Mouse (Mus musculus) heart, embryonic 13.5 days (tissue): Measurements from ENCODE around the gene Klk1b22. TPM values are rescaled to one million over a fixed set of nuclear protein-coding genes. Genes with fewer than 3 reads are reported as not detected.
"Not testable (repeated sequence)": the region's sequence is repeated elsewhere in the genome, so short reads cannot be mapped to it uniquely, and the experiment has no call there.

ENCODE experiments used
- ATAC-seq: fragments of 200-750 bp; cut with Nextera tagmentation; 2 replicates; pipeline ENCODE4 v1.8.0; 2017; ENCODE audit warnings: moderate TSS enrichment; ENCODE audit not compliant: insufficient number of reproducible peaks, low FRiP score, low TSS enrichment; ENCODE audit errors: extremely low read depth
- H3K27ac ChIP-seq: fragments of 300-500 bp; sonication (generic); replicated peaks from 2 replicates; pipeline ENCODE4 v1.5.1; 2015; ENCODE audit warnings: moderate library complexity, mild to moderate bottlenecking, inconsistent platforms
- H3K27me3 ChIP-seq: fragments of 300-500 bp; sonication (generic); replicated peaks from 2 replicates; pipeline ENCODE4 v1.6.1; 2015; ENCODE audit warnings: mild to moderate bottlenecking, inconsistent platforms
- H3K36me3 ChIP-seq: fragments of 300-500 bp; sonication (generic); 2 replicates; pipeline ENCODE4 v1.6.1; 2015; ENCODE audit warnings: mild to moderate bottlenecking, inconsistent platforms
- H3K4me1 ChIP-seq: fragments of 300-500 bp; sonication (generic); 2 replicates; pipeline ENCODE4 v1.6.1; 2015; ENCODE audit warnings: inconsistent platforms
- H3K4me2 ChIP-seq: fragments of 300-500 bp; sonication (generic); 2 replicates; pipeline ENCODE4 v1.6.1; 2015; ENCODE audit warnings: inconsistent platforms, mild to moderate bottlenecking, moderate library complexity
- H3K4me3 ChIP-seq: fragments of 300-500 bp; sonication (generic); 2 replicates; pipeline ENCODE4 v1.5.1; 2015; ENCODE audit warnings: moderate library complexity, mild to moderate bottlenecking, inconsistent platforms
- H3K9ac ChIP-seq: fragments of 300-500 bp; sonication (generic); 2 replicates; pipeline ENCODE4 v1.6.1; 2015; ENCODE audit warnings: inconsistent platforms, mild to moderate bottlenecking, moderate library complexity
- H3K9me3 ChIP-seq: fragments of 300-500 bp; sonication (generic); 2 replicates; pipeline ENCODE4 v1.6.1; 2016; ENCODE audit warnings: inconsistent platforms
- WGBS: fragments of 180-500 bp; shearing (Covaris S2); methylation state at CpG from one replicate; pipeline ENCODE4 v1.1.7; 2015; ENCODE audit warnings: mixed read lengths; 5-methylcytosine and 5-hydroxymethylcytosine counted together
- polyA plus RNA-seq: library from polyadenylated mRNA; unstranded; fragments of >200 nt; fragmentation: Nextera tagmentation; extraction: Ambion mirVana; gene quantifications from 2 replicates; pipeline ENCODE4 v1.2.1, GENCODE M21; 2015

Klk1b22 gene
- polyA plus RNA-seq: not detected in 2 replicates

DNA sequence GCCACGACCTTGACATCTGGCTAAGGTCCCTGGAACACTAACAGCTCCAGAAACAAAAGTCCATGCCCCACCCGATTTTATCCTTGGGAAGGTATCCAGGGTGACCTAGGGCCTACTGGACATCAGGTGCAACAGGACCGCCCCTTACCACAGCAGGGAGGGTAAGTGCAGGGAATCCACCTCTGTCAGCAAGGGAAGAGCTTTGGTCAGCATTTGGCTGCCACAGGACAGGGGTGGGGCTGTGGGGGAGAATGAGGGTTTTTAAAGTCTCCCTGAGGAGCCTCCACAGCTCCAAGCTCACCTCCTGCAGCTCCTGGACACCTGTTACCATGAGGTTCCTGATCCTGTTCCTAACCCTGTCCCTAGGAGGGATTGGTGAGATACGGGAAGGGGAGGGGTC lies at the start of gene Klk1b22:
Klk1b22 (plus strand) TSS at position 301 of the 400 bp plus-strand sequence.
- no peak for ATAC-seq
- Histone ChIP-seq H3K27me3 (no peaks in the 10 kb centered on the region), H3K27ac (no peak within 1 kb of the TSS), H3K9ac (no peak within 1 kb of the TSS), H3K9me3 (no peaks in the 10 kb centered on the region), H3K4me3 (no peak within 1 kb of the TSS), H3K4me2 (no peak within 1 kb of the TSS), H3K4me1 (no peaks in the 10 kb centered on the region), H3K36me3 (no peaks in the 10 kb centered on the region)
- WGBS: 57% methylated on average over 4 of the region's 4 CpGs

DNA sequence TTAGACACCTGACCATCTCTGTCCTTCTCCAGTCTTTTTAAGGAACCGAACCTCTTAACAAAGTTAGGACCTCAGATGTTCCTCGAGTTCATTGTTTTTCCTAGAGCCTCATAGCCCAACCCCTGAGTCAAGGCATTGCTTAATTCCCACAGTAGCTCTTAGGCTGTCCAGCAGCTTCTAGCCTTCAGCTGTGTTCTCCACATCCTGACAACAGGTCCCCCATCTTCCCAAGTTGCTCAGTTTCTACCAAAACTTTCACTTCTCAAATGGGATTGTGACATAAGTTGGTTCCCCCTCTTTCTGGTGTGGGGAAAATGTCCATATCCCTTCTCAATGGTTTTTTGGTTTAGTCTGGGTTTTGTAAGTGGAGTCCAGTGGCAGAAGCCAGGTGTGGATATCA lies 40.4 kb upstream of the Klk1b22 start:
- Histone ChIP-seq H3K27me3 (no peaks in the 10 kb centered on the region), H3K4me2 (no peak overlapping the region), H3K9ac (no peak overlapping the region), H3K4me3 (no peak overlapping the region), H3K4me1 (no peaks in the 10 kb centered on the region), H3K9me3 (no peaks in the 10 kb centered on the region), H3K36me3 (no peaks in the 10 kb centered on the region), H3K27ac (no peak overlapping the region)
- no peak for ATAC-seq
- 64% methylated on average over 2 of the region's 2 CpGs for WGBS

DNA sequence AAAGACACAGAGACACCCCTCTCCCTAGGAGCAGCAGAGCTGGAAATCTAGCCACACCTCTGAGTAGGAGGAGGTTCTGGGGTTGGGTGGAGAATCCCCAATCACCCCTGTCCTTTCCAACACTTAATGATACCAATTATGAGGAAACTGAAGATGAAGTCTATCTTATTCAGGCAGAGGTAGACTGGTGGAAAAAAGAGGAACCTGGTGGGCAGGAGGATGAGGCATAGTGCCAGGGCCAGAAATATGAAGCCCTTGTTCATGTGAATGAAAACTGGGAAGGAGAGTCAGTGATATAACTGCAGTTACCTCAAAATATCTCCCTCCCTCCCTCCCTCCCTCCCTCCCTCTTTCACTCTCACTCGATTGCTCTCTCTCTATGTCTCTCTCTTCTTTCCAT lies 34.8 kb upstream of the Klk1b22 start:
- Histone ChIP-seq H3K9ac (no peak overlapping the region), H3K36me3 (no peaks in the 10 kb centered on the region), H3K4me2 (no peak overlapping the region), H3K27me3 (no peaks in the 10 kb centered on the region), H3K27ac (no peak overlapping the region), H3K4me3 (no peak overlapping the region), H3K4me1 (no peaks in the 10 kb centered on the region), H3K9me3 (0 out of 2 replicates have a peak, but pooled peaks cover 1% of the 10 kb centered on the region)
- no peak for ATAC-seq
- WGBS: no CpG with 5 or more reads among the region's 1 CpGs

DNA sequence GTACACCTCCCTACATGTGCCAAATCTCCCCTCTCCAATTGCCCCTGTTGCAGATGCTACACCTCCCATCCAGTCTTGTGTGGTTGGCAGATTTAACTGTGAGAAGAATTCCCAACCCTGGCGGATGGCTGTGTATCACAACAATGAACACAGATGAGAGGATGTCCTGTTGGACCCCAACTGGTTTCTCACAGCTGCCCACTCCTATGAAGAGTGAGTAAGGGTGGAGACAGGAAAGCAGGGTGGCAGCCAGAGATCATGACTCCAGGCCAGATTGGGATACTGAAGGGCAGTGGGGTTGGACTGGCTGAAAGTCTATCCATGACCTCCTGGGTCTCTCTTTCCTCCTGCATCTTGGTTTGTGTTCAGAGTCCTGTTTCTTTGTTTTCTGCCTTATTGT lies 16.4 kb upstream of the Klk1b22 start:
- no peak overlapping the region for H3K9ac ChIP-seq
- H3K27ac ChIP-seq: no peak overlapping the region
- H3K9me3 ChIP-seq: no peaks in the 10 kb centered on the region
- no peak overlapping the region for H3K4me2 ChIP-seq
- no peak overlapping the region for H3K4me3 ChIP-seq
- no peaks in the 10 kb centered on the region for H3K36me3 ChIP-seq
- 74% methylated on average over 1 of the region's 1 CpGs for WGBS
- ATAC-seq: no peak
- no peaks in the 10 kb centered on the region for H3K4me1 ChIP-seq
- H3K27me3 ChIP-seq: no peaks in the 10 kb centered on the region

DNA sequence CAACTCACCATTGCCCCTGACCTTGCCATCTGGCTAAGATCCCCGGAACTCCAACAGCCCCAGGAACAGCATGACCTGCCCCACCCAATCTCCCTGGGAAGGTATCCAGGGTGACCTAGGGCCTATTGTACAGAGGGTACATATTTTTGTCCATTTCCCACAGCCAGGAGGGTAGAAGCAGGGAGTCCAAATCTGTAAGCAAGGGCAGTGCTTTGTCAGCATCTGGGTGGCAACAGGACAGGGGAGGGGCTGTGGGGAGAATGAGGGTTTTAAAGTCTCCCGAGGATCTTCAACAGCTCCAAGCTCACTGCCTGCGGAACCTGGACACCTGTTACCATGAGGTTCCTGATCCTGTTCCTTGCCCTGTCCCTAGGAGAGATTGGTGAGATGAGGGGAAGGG lies 10.4 kb upstream of the Klk1b22 start, which contains the start of gene Klk1b21:
Klk1b21 (plus strand) TSS at position 301 of the 400 bp plus-strand sequence.
- H3K4me1 ChIP-seq, H3K27ac ChIP-seq, ATAC-seq, H3K36me3 ChIP-seq, H3K9me3 ChIP-seq, H3K4me3 ChIP-seq, H3K9ac ChIP-seq, H3K27me3 ChIP-seq, H3K4me2 ChIP-seq: not testable (repeated sequence)
- 67% methylated on average over 3 of the region's 3 CpGs for WGBS

DNA sequence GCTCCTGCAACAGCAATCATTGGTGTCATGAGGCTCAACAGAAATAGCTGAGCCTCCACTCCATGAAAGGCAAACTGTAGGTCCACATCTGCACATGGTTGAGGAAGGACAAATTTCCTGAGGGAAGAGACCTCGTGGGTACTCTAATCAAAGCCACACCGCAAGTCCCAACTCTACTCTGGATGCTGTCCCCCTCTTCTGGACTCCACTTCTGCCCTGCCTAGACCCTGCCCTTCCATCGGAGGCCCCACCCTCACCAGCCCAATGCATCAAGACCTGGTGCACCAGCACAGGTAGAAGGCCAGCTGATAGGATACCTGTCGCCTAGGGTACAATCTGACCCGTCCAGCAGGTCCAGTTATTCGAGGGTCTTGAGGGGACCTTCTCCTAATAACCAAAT lies 11.0 kb downstream of the Klk1b22 start:
- ATAC-seq: no peak
- no peak overlapping the region for H3K4me2 ChIP-seq
- H3K4me3 ChIP-seq: no peak overlapping the region
- no peaks in the 10 kb centered on the region for H3K27me3 ChIP-seq
- 81% methylated on average over 6 of the region's 6 CpGs for WGBS
- no peak overlapping the region for H3K9ac ChIP-seq
- H3K36me3 ChIP-seq: no peaks in the 10 kb centered on the region
- H3K4me1 ChIP-seq: no peaks in the 10 kb centered on the region
- 0 out of 2 replicates have a peak, but pooled peaks cover 5% of the 10 kb centered on the region for H3K9me3 ChIP-seq
- no peak overlapping the region for H3K27ac ChIP-seq

DNA sequence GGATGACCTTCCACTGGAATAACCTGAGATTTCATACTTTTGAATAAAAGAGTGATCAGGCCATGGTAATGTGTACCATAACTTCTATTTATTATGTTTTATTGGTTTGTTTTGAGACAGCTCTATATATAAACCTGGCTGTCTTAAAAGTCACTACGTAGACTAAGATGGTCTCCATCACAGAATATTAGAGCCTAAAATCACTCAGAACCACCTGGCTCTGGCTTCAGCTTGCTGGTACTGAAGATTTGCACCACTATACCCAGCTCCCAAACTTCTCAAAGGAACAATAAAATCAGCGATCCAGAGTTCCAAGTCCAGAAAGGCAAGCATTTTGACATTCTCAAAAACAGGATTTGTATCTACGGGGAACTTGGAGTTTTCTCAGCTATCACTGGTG lies 24.0 kb downstream of the Klk1b22 start, which contains the start of gene Klk1b16:
Klk1b16 (plus strand) TSS at position 301 of the 400 bp plus-strand sequence.
- Histone ChIP-seq H3K4me2 (no peak within 1 kb of the TSS), H3K36me3 (no peaks in the 10 kb centered on the region), H3K27ac (no peak within 1 kb of the TSS), H3K4me1 (no peaks in the 10 kb centered on the region), H3K27me3 (no peaks in the 10 kb centered on the region), H3K4me3 (no peak within 1 kb of the TSS), H3K9ac (no peak within 1 kb of the TSS), H3K9me3 (no peaks in the 10 kb centered on the region)
- WGBS: 75% methylated on average over 3 of the region's 3 CpGs
- no peak for ATAC-seq

Other genes with a start within 250 kb of the Klk1b22 start
- gene Klk4, start 231.5 kb upstream of the Klk1b22 start, polyA plus RNA-seq: not detected in 2 replicates
- gene Klk15, start 178.9 kb upstream of the Klk1b22 start, polyA plus RNA-seq: not detected in 2 replicates
- not detected in 2 replicates for gene Klk1b8, start 162.0 kb upstream of the Klk1b22 start, polyA plus RNA-seq
- gene Klk1b1, start 145.9 kb upstream of the Klk1b22 start, polyA plus RNA-seq: not detected in 2 replicates
- not detected in 2 replicates for gene Klk1b9, start 136.6 kb upstream of the Klk1b22 start, polyA plus RNA-seq
- not detected in 2 replicates for gene Klk1b11, start 116.8 kb upstream of the Klk1b22 start, polyA plus RNA-seq
- not detected in 2 replicates for gene Klk1b26, start 100.5 kb upstream of the Klk1b22 start, polyA plus RNA-seq
- not detected in 2 replicates for gene Klk1b27, start 60.4 kb upstream of the Klk1b22 start, polyA plus RNA-seq
- gene Klk1b21, start 10.3 kb upstream of the Klk1b22 start, polyA plus RNA-seq: not detected in 2 replicates
- gene Klk1b16, start 24.1 kb downstream of the Klk1b22 start, polyA plus RNA-seq: not detected in 2 replicates
- gene Klk1b24, start 75.6 kb downstream of the Klk1b22 start, polyA plus RNA-seq: not detected in 2 replicates
- gene Klk1b3, start 85.5 kb downstream of the Klk1b22 start, polyA plus RNA-seq: not detected in 2 replicates
- gene Klk1b4, start 94.8 kb downstream of the Klk1b22 start, polyA plus RNA-seq: not detected in 2 replicates
- not detected in 2 replicates for gene Klk1b5, start 103.3 kb downstream of the Klk1b22 start, polyA plus RNA-seq
- not detected in 2 replicates for gene Klk1, start 112.7 kb downstream of the Klk1b22 start, polyA plus RNA-seq
- gene Gm36864, start 123.5 kb downstream of the Klk1b22 start, polyA plus RNA-seq: 0.09 TPM in 1 of 2 replicates, not detected in the other
- 0.79 and 0.93 TPM in 2 replicates for gene 1700028J19Rik, start 134.0 kb downstream of the Klk1b22 start, polyA plus RNA-seq
- 85.1 and 87.1 TPM in 2 replicates for gene 2410002F23Rik, start 134.0 kb downstream of the Klk1b22 start, polyA plus RNA-seq
- gene Acp4, start 144.7 kb downstream of the Klk1b22 start, polyA plus RNA-seq: not detected in 2 replicates
- gene Gm15517, start 148.8 kb downstream of the Klk1b22 start, polyA plus RNA-seq: not detected in 2 replicates
- 0.67 and 0.71 TPM in 2 replicates for gene Clec11a, start 194.2 kb downstream of the Klk1b22 start, polyA plus RNA-seq
- 0.62 and 0.80 TPM in 2 replicates for gene Shank1, start 197.6 kb downstream of the Klk1b22 start, polyA plus RNA-seq